Mouse (Mus musculus): Measurements from ENCODE around the gene Sgsm1. TPM values are rescaled to one million over a fixed set of nuclear protein-coding genes. Genes with fewer than 3 reads are reported as not detected.
"Not testable (repeated sequence)": the region's sequence is repeated elsewhere in the genome, so short reads cannot be mapped to it uniquely, and the experiment has no call there.

Gene Sgsm1
- polyA plus RNA-seq, 1 experiment from 2014 or later: 8.5 TPM

DNA sequence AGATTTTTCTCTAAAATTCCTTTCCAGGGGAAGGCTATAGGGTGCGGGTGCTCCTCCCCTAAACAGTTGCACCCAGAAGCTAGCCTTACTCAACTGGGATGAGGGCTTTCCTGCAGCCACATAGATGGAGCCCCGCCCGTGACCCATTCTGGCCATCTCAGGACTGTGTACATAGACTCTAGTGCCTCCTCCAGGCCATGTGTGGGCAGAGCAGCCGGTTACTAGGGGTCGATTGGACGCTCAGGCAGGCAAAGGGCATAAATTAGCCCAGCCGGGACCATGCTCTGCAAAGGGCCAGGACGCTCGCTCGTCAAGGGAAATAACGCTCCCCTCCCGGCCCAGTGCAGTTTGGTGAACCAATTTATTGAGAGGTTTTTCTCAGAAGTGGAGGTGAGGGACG, 38.0 kb upstream of the Sgsm1 start:
- Histone ChIP-seq H3K27ac (ENCODE audit: low read depth, low read length) (no peak overlapping the region), H3K27me3 (ENCODE audit: control insufficient read depth, insufficient read depth, low read length) (peaks cover 67% of the 10 kb centered on the region), H3K4me2 (replicated peaks; ENCODE audit: low read depth, low read length) (no peak overlapping the region), H3K9ac (ENCODE audit: low read depth, low read length) (0 out of 2 replicates have a peak overlapping the region, but pooled peaks have one; percentile 8), H3K4me3 (ENCODE audit: low read depth, low read length) (no peak overlapping the region), H3K4me1 (replicated peaks; ENCODE audit: control insufficient read depth, insufficient read depth, low read length) (peaks cover 15% of the 10 kb centered on the region), H3K9me3 (ENCODE audit: control insufficient read depth, low read length) (no peaks in the 10 kb centered on the region), H3K36me3 (ENCODE audit: control insufficient read depth, insufficient read depth, low read length) (no peaks in the 10 kb centered on the region)
- ATAC-seq (ENCODE audit: low FRiP score) (peak; percentile 53), DNase-seq (ENCODE audit: low spot score) (peak; percentile 66)
- 16% methylated on average over 13 of the region's 13 CpGs for WGBS

DNA sequence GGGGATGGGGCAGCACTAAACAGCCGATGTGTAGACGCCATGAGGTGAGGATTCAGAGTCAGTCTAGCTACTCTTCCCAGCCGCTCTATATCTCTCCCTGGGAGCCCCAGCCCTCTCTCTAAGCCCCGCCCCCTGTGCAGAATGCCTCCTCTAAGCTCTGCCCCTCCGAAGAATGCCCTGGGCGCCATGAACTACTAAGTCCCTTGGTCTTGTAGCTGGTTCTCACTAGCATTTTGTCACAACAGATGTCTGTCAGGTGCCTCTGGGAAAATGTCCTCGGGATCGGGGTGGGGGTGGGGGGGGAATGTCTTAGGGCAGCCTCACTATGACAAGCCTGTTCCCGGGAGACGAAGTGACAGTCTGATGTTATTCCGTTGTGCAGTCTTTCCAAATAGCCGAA, 37.0 kb upstream of the Sgsm1 start:
- no peak for DNase-seq (ENCODE audit: low spot score)
- Histone ChIP-seq H3K27me3 (ENCODE audit: control insufficient read depth, insufficient read depth, low read length) (peaks cover 58% of the 10 kb centered on the region), H3K9ac (ENCODE audit: low read depth, low read length) (no peak overlapping the region), H3K4me2 (replicated peaks; ENCODE audit: low read depth, low read length) (no peak overlapping the region), H3K36me3 (ENCODE audit: control insufficient read depth, insufficient read depth, low read length) (no peaks in the 10 kb centered on the region), H3K27ac (ENCODE audit: low read depth, low read length) (no peak overlapping the region), H3K9me3 (ENCODE audit: control insufficient read depth, low read length) (no peaks in the 10 kb centered on the region), H3K4me1 (replicated peaks; ENCODE audit: control insufficient read depth, insufficient read depth, low read length) (peaks cover 15% of the 10 kb centered on the region), H3K4me3 (ENCODE audit: low read depth, low read length) (no peak overlapping the region)
- ATAC-seq (ENCODE audit: low FRiP score): no peak
- WGBS: 30% methylated on average over 12 of the region's 12 CpGs

DNA sequence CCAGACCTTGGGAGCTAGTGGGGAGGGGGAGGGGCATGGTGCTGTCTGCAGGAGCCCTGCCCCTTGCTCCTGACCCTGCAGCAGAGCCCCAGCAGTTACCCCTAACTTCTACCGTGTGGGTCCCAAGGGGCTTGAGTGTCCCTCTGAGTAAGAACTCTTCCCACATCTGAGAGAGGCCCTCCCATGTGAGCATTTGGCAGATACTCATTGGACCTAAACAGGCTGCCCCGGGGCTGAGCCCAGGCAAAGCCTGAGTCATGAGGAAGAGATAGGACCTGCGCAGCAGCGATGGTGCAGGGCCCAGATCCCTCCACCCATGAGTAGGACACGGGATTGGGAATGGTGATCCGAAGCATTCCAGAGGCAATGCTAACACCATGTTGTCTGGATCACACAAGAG, 36.1 kb upstream of the Sgsm1 start:
- Histone ChIP-seq H3K4me1 (replicated peaks; ENCODE audit: control insufficient read depth, insufficient read depth, low read length) (peaks cover 15% of the 10 kb centered on the region), H3K27me3 (ENCODE audit: control insufficient read depth, insufficient read depth, low read length) (peaks cover 58% of the 10 kb centered on the region)
- not testable (repeated sequence) for H3K36me3 ChIP-seq (ENCODE audit: control insufficient read depth, insufficient read depth, low read length); H3K9ac ChIP-seq (ENCODE audit: low read depth, low read length); DNase-seq (ENCODE audit: low spot score); H3K9me3 ChIP-seq (ENCODE audit: control insufficient read depth, low read length); H3K4me3 ChIP-seq (ENCODE audit: low read depth, low read length); H3K27ac ChIP-seq (ENCODE audit: low read depth, low read length); H3K4me2 ChIP-seq (replicated peaks; ENCODE audit: low read depth, low read length); ATAC-seq (ENCODE audit: low FRiP score)
- 42% methylated on average over 6 of the region's 6 CpGs for WGBS

DNA sequence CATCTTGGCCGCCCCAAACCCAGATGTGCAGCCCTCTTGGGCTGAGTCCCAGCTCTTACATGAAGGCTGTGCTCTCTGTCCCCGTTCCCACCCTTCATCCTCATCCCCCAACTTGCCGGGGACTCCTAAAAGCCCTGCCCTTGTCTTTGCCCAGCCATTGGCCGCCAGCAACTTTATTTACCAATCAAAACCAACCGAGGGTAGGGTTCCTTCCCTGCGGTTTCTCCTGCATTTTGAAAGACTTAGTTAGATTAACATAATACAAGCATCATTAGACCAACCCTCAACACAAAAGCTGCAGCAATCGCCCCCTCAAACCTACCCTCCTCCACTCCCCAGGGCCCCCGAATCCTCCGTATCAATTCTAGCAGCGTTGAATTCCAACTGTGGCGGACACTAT, 35.2 kb upstream of the Sgsm1 start:
- WGBS: 7% methylated on average over 11 of the region's 11 CpGs
- DNase-seq (ENCODE audit: low spot score) (no peak), ATAC-seq (ENCODE audit: low FRiP score) (no peak)
- Histone ChIP-seq H3K36me3 (ENCODE audit: control insufficient read depth, insufficient read depth, low read length) (no peaks in the 10 kb centered on the region), H3K4me3 (ENCODE audit: low read depth, low read length) (no peak overlapping the region), H3K4me2 (replicated peaks; ENCODE audit: low read depth, low read length) (no peak overlapping the region), H3K9ac (ENCODE audit: low read depth, low read length) (no peak overlapping the region), H3K27me3 (ENCODE audit: control insufficient read depth, insufficient read depth, low read length) (peaks cover 59% of the 10 kb centered on the region), H3K4me1 (replicated peaks; ENCODE audit: control insufficient read depth, insufficient read depth, low read length) (peaks cover 15% of the 10 kb centered on the region; the same call in 1 of the 2 replicates), H3K27ac (ENCODE audit: low read depth, low read length) (no peak overlapping the region), H3K9me3 (ENCODE audit: control insufficient read depth, low read length) (no peaks in the 10 kb centered on the region)

DNA sequence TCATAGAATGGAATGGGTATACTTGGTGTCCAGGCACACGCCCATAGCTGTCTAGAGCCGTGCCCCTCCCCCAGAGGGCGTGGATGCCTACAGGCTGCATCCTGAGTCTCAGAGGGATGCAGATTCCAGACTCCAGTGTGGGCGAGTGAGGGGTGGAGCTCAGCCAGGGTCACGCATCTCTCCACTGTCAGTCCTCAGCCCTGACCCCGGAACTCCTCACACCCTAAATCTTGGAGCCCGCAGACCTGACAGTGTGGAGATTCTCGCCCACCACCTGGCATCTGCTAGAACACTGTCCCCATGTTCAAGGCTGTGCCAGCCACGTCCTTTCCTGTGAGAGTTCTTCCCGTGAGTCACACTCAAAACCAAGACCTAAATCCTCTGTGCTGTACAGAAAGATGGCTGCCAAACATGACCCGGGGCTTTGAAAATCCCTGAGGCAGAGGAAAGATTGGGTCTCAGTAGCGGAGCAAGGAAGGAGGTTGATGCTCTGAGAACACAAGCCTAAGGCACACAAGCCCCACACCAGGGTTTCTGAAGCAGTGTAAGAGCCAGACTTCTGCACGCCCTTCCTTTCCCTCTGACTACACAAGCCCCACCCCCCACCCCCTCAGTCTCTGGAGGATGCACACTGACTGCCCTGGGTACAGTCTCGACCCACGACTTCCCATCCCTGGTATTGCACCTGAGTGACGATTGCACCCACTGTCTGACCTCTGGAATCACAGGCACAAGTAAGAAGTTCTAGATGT, 34.2 kb upstream of the Sgsm1 start:
- Histone ChIP-seq H3K9me3 (ENCODE audit: control insufficient read depth, low read length) (no peaks in the 10 kb centered on the region), H3K9ac (ENCODE audit: low read depth, low read length) (no peak overlapping the region), H3K4me1 (replicated peaks; ENCODE audit: control insufficient read depth, insufficient read depth, low read length) (peaks cover 14% of the 10 kb centered on the region; the same call in 1 of the 2 replicates), H3K4me3 (ENCODE audit: low read depth, low read length) (no peak overlapping the region), H3K27me3 (ENCODE audit: control insufficient read depth, insufficient read depth, low read length) (peaks cover 51% of the 10 kb centered on the region), H3K4me2 (replicated peaks; ENCODE audit: low read depth, low read length) (no peak overlapping the region), H3K27ac (ENCODE audit: low read depth, low read length) (no peak overlapping the region), H3K36me3 (ENCODE audit: control insufficient read depth, insufficient read depth, low read length) (no peaks in the 10 kb centered on the region)
- ATAC-seq (ENCODE audit: low FRiP score) (no peak), DNase-seq (ENCODE audit: low spot score) (no peak)
- 31% methylated on average over 16 of the region's 16 CpGs for WGBS

DNA sequence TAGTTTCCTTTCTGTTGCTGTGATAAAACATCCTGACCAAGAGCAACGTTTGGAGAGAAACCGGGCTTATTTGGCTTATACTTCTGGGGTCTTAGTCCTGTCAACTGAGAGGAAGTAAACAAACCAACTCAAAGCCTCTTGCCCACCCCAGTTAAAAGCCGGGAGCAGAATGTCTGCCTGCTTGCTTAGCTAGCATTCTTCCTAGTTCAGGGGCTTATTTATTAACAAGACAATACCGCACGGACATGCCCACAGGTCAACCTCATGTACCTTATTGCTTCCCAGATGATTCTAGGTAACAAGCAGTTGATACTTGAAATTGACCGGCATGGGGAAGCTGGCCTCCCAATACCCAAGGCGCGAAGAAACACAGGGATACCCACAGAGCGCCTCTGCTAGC, 25.7 kb upstream of the Sgsm1 start:
- Histone ChIP-seq H3K9me3 (ENCODE audit: control insufficient read depth, low read length) (no peaks in the 10 kb centered on the region), H3K9ac (ENCODE audit: low read depth, low read length) (no peak overlapping the region), H3K4me2 (replicated peaks; ENCODE audit: low read depth, low read length) (no peak overlapping the region; the same call in 1 of the 2 replicates), H3K36me3 (ENCODE audit: control insufficient read depth, insufficient read depth, low read length) (no peaks in the 10 kb centered on the region), H3K27ac (ENCODE audit: low read depth, low read length) (no peak overlapping the region), H3K4me3 (ENCODE audit: low read depth, low read length) (peak overlapping the region; percentile 26; the same call in 1 of the 2 replicates), H3K4me1 (replicated peaks; ENCODE audit: control insufficient read depth, insufficient read depth, low read length) (peaks cover 4% of the 10 kb centered on the region), H3K27me3 (ENCODE audit: control insufficient read depth, insufficient read depth, low read length) (peaks cover 44% of the 10 kb centered on the region)
- DNase-seq (ENCODE audit: low spot score) (no peak), ATAC-seq (ENCODE audit: low FRiP score) (no peak)
- WGBS: 24% methylated on average over 9 of the region's 9 CpGs

DNA sequence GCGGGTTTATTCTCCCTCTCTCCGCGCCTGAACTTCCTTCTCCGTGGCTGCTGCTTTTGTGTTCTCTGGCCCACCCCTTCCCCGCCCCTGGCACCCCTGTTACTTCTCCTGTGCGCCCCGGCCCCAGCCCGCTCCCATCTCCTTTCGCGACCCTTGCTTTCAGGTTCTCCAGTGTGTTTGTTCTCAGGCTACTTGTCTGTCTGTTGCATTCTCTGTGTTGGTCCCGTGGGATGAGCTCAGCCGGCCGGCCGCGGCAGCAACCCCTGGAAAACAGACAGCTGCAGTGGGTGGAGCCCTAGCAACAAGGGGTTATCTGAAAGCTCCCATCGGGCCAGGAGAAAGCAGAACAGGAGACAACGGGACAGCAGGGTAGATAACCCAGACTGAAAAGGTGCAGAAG, 25.1 kb upstream of the Sgsm1 start:
- no peaks in the 10 kb centered on the region for H3K36me3 ChIP-seq (ENCODE audit: control insufficient read depth, insufficient read depth, low read length)
- peaks cover 4% of the 10 kb centered on the region for H3K4me1 ChIP-seq (replicated peaks; ENCODE audit: control insufficient read depth, insufficient read depth, low read length)
- under 1% methylated on average over 15 of the region's 17 CpGs for WGBS
- peak; percentile 67 for DNase-seq (ENCODE audit: low spot score)
- H3K27me3 ChIP-seq (ENCODE audit: control insufficient read depth, insufficient read depth, low read length): peaks cover 44% of the 10 kb centered on the region
- ATAC-seq (ENCODE audit: low FRiP score): no peak
- H3K9ac ChIP-seq (ENCODE audit: low read depth, low read length): 0 out of 2 replicates have a peak overlapping the region, but pooled peaks have one; percentile 11
- no peak overlapping the region; the same call in 1 of the 2 replicates for H3K27ac ChIP-seq (ENCODE audit: low read depth, low read length)
- no peaks in the 10 kb centered on the region for H3K9me3 ChIP-seq (ENCODE audit: control insufficient read depth, low read length)
- peak overlapping the region; percentile 47 for H3K4me2 ChIP-seq (replicated peaks; ENCODE audit: low read depth, low read length)
- peak overlapping the region; percentile 26 for H3K4me3 ChIP-seq (ENCODE audit: low read depth, low read length)

DNA sequence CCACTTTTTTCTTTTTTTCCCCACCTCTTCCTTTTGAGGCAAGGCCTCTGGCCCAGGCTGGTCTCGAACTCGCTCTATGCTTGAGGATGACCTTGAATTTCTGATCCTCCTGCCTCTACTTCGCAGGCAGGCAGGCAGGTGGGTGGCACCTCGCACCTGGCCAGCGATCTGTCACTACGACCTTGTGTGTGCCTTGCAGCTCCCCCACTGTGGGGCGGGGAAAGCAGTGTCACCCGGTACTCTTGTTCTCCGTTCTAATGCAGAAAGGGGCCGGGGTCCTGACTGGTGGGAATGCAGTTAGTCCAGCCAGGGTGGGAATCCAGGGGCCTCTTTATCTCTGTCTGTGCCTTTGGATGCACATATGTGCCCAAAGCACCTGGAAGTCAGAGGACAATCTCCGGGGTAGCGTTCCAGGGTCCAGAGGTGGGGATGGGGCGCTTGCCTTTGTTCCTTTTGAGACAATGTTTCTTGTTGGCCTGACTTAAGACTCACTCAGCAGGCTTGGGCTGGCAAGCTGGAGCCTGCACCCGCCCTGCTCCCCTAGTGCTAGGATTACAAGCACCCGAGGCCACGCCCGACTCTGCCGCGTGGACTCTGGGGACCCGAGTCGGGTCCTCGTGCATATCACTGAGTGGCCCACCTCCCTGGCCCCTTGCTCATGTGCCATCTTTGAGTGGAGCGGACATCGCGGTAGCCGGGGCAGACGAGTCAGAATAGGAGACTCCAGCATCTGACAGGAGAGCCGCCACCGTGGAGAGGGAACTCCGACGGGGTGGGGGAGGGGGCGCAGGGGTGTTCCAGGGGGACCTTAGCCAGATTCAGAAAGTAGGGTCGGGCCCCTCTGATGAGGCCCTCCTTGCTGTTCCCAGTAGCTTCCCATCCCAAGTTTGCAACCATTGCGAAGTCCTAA, 24.3 kb upstream of the Sgsm1 start:
- no peak overlapping the region; the same call in 1 of the 2 replicates for H3K27ac ChIP-seq (ENCODE audit: low read depth, low read length)
- no peaks in the 10 kb centered on the region for H3K36me3 ChIP-seq (ENCODE audit: control insufficient read depth, insufficient read depth, low read length)
- ATAC-seq (ENCODE audit: low FRiP score) (no peak), DNase-seq (ENCODE audit: low spot score) (peak; percentile 39)
- peak overlapping the region; percentile 26; the same call in 1 of the 2 replicates for H3K4me3 ChIP-seq (ENCODE audit: low read depth, low read length)
- peaks cover 4% of the 10 kb centered on the region for H3K4me1 ChIP-seq (replicated peaks; ENCODE audit: control insufficient read depth, insufficient read depth, low read length)
- H3K4me2 ChIP-seq (replicated peaks; ENCODE audit: low read depth, low read length): peak overlapping the region; percentile 47
- 7% methylated on average over 34 of the region's 34 CpGs for WGBS
- H3K27me3 ChIP-seq (ENCODE audit: control insufficient read depth, insufficient read depth, low read length): peaks cover 44% of the 10 kb centered on the region
- no peaks in the 10 kb centered on the region for H3K9me3 ChIP-seq (ENCODE audit: control insufficient read depth, low read length)
- peak overlapping the region; percentile 47 for H3K9ac ChIP-seq (ENCODE audit: low read depth, low read length)

Measured in hindbrain, embryonic 11.5 days (tissue).